Mouse (Mus musculus) MEL (cell line): ENCODE measurements around the gene Rnase9. TPM values are rescaled to one million over a fixed set of nuclear protein-coding genes. Genes with fewer than 3 reads are reported as not detected.

ENCODE experiments used
- DNase-seq: peaks from one replicate; pipeline ENCODE4 v3.0.0; 2011; ENCODE audit warnings: low read depth, low spot score
- H3K27ac ChIP-seq: 2 replicates; pipeline ENCODE4 v1.5.1; 2012; ENCODE audit warnings: low read depth, mild to moderate bottlenecking, control low read depth, low read length, moderate library complexity; ENCODE audit not compliant: control insufficient read depth
- H3K27me3 ChIP-seq, 2 experiments: fragments of 150-350 bp in 1 of 2; sonication (generic) in 1 of 2; 2 replicates each; pipeline ENCODE4 v1.6.1; 2012; ENCODE audit warnings: low read length in 2 of 2, mild to moderate bottlenecking in 2 of 2, improper control_type of control experiment in 1 of 2, moderate library complexity in 1 of 2; ENCODE audit not compliant: insufficient read depth in 2 of 2, control insufficient read depth in 1 of 2
- H3K36me3 ChIP-seq, 2 experiments: 2 replicates each; pipeline ENCODE4 v1.6.1; 2012 to 2014; ENCODE audit warnings: low read length in 2 of 2, improper control_type of control experiment in 1 of 2, inconsistent platforms in 1 of 2, mild to moderate bottlenecking in 1 of 2; ENCODE audit not compliant: insufficient read depth in 2 of 2, control insufficient read depth in 1 of 2
- H3K4me1 ChIP-seq, 2 experiments: fragments of 150-350 bp in 1 of 2; sonication (generic) in 1 of 2; 2 replicates each; pipeline ENCODE4 v1.6.1; 2012; ENCODE audit warnings: low read length in 2 of 2, improper control_type of control experiment in 1 of 2, mild to moderate bottlenecking in 1 of 2; ENCODE audit not compliant: insufficient read depth in 2 of 2, control insufficient read depth in 1 of 2
- H3K4me3 ChIP-seq, 2 experiments: fragments of 150-350 bp in 1 of 2; sonication (generic) in 1 of 2; 2 replicates each; pipeline ENCODE4 v1.5.1; 2012; ENCODE audit warnings: low read depth in 2 of 2, low read length in 2 of 2, mild to moderate bottlenecking in 2 of 2, moderate library complexity in 2 of 2, control low read depth in 1 of 2, improper control_type of control experiment in 1 of 2; ENCODE audit not compliant: control insufficient read depth in 1 of 2, insufficient read depth in 1 of 2
- H3K79me2 ChIP-seq: 2 replicates; pipeline ENCODE4 v1.6.1; 2012; ENCODE audit warnings: mild to moderate bottlenecking, low read length, moderate library complexity; ENCODE audit not compliant: control insufficient read depth, poor library complexity, insufficient read depth
- H3K9ac ChIP-seq: 2 replicates; pipeline ENCODE4 v1.6.1; 2012; ENCODE audit warnings: low read depth, mild to moderate bottlenecking, control low read depth, low read length, moderate library complexity; ENCODE audit not compliant: control insufficient read depth, poor library complexity, severe bottlenecking
- H3K9me3 ChIP-seq: fragments of 150-350 bp; sonication (generic); replicated peaks from 2 replicates; pipeline ENCODE4 v1.6.1; 2012; ENCODE audit warnings: mild to moderate bottlenecking, low read length, improper control_type of control experiment, moderate library complexity; ENCODE audit not compliant: insufficient read depth
- BHLHE40 ChIP-seq: IDR thresholded peaks from 2 replicates; pipeline ENCODE4 v1.6.1; 2012; ENCODE audit warnings: low read depth, mild to moderate bottlenecking, inconsistent platforms, low read length, improper control_type of control experiment, borderline replicate concordance
- CHD2 ChIP-seq: IDR thresholded peaks from 2 replicates; pipeline ENCODE4 v1.6.1; 2011; ENCODE audit warnings: low read length, improper control_type of control experiment
- EP300 ChIP-seq, 2 experiments: IDR thresholded peaks; 2 replicates each; pipeline ENCODE4 v1.6.1; 2011; ENCODE audit warnings: improper control_type of control experiment in 2 of 2, low read length in 2 of 2, low read depth in 1 of 2, mild to moderate bottlenecking in 1 of 2
- GABPA ChIP-seq: IDR thresholded peaks from 2 replicates; pipeline ENCODE4 v1.6.1; 2012; ENCODE audit warnings: low read depth, mild to moderate bottlenecking, inconsistent platforms, low read length, improper control_type of control experiment, moderate library complexity
- GATA1 ChIP-seq: IDR thresholded peaks from 2 replicates; pipeline ENCODE4 v1.6.1; 2011; ENCODE audit warnings: low read depth, low read length, improper control_type of control experiment
- JUND ChIP-seq: IDR thresholded peaks from 2 replicates; pipeline ENCODE4 v1.6.1; 2011; ENCODE audit warnings: low read depth, mild to moderate bottlenecking, improper control_type of control experiment, low read length
- KAT2A ChIP-seq: conservative IDR thresholded peaks from 2 replicates; pipeline ENCODE4 v1.6.1; 2012; ENCODE audit warnings: low read depth, low read length, improper control_type of control experiment, inconsistent platforms
- MAX ChIP-seq: IDR thresholded peaks from 2 replicates; pipeline ENCODE4 v1.6.1; 2011; ENCODE audit warnings: low read length, improper control_type of control experiment
- MAZ ChIP-seq: IDR thresholded peaks from 2 replicates; pipeline ENCODE4 v1.6.1; 2012; ENCODE audit warnings: low read depth, mild to moderate bottlenecking, inconsistent platforms, low read length, improper control_type of control experiment
- MEF2A ChIP-seq: IDR thresholded peaks from 2 replicates; pipeline ENCODE4 v1.6.1; 2014; ENCODE audit warnings: low read depth, mild to moderate bottlenecking, inconsistent platforms, low read length, improper control_type of control experiment; ENCODE audit not compliant: poor library complexity, insufficient replicate concordance, severe bottlenecking; ENCODE audit errors: extremely low read depth
- MYB ChIP-seq: IDR thresholded peaks from 2 replicates; pipeline ENCODE4 v1.6.1; 2011; ENCODE audit warnings: mild to moderate bottlenecking, low read depth, low read length, improper control_type of control experiment
- MYC ChIP-seq: IDR thresholded peaks from 2 replicates; pipeline ENCODE4 v1.6.1; 2011; ENCODE audit warnings: low read depth, mild to moderate bottlenecking, low read length, improper control_type of control experiment, moderate library complexity
- NRF1 ChIP-seq: IDR thresholded peaks from 2 replicates; pipeline ENCODE4 v1.6.1; 2014; ENCODE audit warnings: low read depth, mild to moderate bottlenecking, inconsistent platforms, low read length, improper control_type of control experiment, moderate library complexity; ENCODE audit not compliant: poor library complexity, insufficient read depth, severe bottlenecking
- POLR2A ChIP-seq, 2 experiments: IDR thresholded peaks; 2 replicates each; pipeline ENCODE4 v1.6.1; 2011 to 2012; ENCODE audit warnings: low read length in 2 of 2, mild to moderate bottlenecking in 2 of 2, control low read depth in 1 of 2, improper control_type of control experiment in 1 of 2, low read depth in 1 of 2, moderate library complexity in 1 of 2; ENCODE audit not compliant: control insufficient read depth in 1 of 2, insufficient read depth in 1 of 2, poor library complexity in 1 of 2
- POLR2AphosphoS2 ChIP-seq: IDR thresholded peaks from 2 replicates; pipeline ENCODE4 v1.6.1; 2011; ENCODE audit warnings: low read length, improper control_type of control experiment
- POLR2AphosphoS5 ChIP-seq: IDR thresholded peaks from 2 replicates; pipeline ENCODE4 v1.6.1; 2012; ENCODE audit warnings: low read depth, borderline replicate concordance, mild to moderate bottlenecking, inconsistent platforms, low read length, moderate library complexity, mixed read lengths
- RAD21 ChIP-seq: IDR thresholded peaks from 2 replicates; pipeline ENCODE4 v1.6.1; 2011; ENCODE audit warnings: mild to moderate bottlenecking, low read depth, low read length, improper control_type of control experiment
- SMC3 ChIP-seq: IDR thresholded peaks from 2 replicates; pipeline ENCODE4 v1.6.1; 2011; ENCODE audit warnings: low read depth, low read length, improper control_type of control experiment
- TCF12 ChIP-seq: IDR thresholded peaks from 2 replicates; pipeline ENCODE4 v1.6.1; 2014; ENCODE audit warnings: low read depth, mild to moderate bottlenecking, inconsistent platforms, low read length, improper control_type of control experiment, moderate library complexity
- USF1 ChIP-seq: IDR thresholded peaks from 2 replicates; pipeline ENCODE4 v1.6.1; 2014; ENCODE audit warnings: low read depth, mild to moderate bottlenecking, inconsistent platforms, low read length, improper control_type of control experiment, moderate library complexity
- ZKSCAN1 ChIP-seq: IDR thresholded peaks from 2 replicates; pipeline ENCODE4 v1.6.1; 2012; ENCODE audit warnings: low read depth, mild to moderate bottlenecking, inconsistent platforms, low read length, improper control_type of control experiment, moderate library complexity
- ZMIZ1 ChIP-seq: IDR thresholded peaks from 2 replicates; pipeline ENCODE4 v1.6.1; 2012; ENCODE audit warnings: low read depth, mild to moderate bottlenecking, inconsistent platforms, low read length, improper control_type of control experiment, moderate library complexity
- polyA plus RNA-seq, 2 experiments: library from polyadenylated mRNA; stranded (reverse) in 1 of 2; unstranded in 1 of 2; fragments of >175 nt in 1 of 2; fragments of >200 nt in 1 of 2; gene quantifications; 2 replicates each; pipeline versions ENCODE4 v1.2.1 to v1.2.4; 2012; ENCODE audit warnings: low replicate concordance in 2 of 2, low read depth in 1 of 2; ENCODE audit not compliant: insufficient read length in 2 of 2, insufficient read depth in 1 of 2, missing spikeins in 1 of 2
- total RNA-seq: library from RNA; depleted of rRNA; stranded (reverse); fragments of 300-350 nt; gene quantifications from 2 replicates; pipeline ENCODE4 v1.2.3, GENCODE M21; 2012

The Rnase9 gene
- total and polyA plus RNA-seq, 3 experiments: not detected

DNA sequence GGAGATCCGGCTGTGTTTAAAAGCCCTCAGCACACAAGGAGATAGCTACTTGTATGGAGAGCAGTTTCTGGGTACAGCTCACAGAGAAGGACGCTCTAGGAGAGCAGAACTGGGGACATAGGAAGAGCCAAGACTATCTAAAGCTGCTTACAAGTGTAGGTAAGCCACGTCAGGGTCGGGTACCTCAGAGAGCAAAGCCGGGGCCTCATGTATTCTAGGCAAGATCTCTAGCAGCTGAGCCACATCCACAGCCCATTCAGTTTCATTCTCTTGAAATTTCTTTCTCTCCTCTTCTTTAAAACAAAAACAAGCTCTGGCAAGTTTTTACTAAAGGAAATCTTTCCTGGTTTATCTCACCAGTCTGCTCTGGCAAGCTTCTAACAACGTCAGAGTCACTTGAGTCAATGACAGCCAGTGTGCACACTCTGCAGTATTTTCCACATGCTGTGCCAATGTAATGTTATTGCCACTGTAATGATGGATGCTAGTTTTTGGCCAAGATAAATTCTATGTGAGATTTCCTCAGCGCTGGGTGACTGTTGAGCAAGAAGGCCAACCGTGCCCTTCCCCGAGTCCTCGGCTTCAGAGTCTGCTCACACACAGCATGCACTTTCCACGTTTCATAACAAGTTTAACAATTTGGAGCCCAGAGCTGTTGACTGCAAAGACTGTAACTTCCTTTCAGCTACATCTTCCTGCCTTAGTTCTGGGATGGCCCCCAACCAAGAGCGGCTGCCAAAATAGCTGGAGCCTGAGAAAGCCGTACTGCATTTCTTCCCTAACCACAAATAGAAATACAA is 33.6 kb downstream of the Rnase9 start:
- Histone ChIP-seq H3K9ac (no peak overlapping the region), H3K27me3 (no peaks in the 10 kb centered on the region), H3K27ac (no peak overlapping the region), H3K4me3 (no peak overlapping the region), H3K79me2 (no peaks in the 10 kb centered on the region), H3K9me3 (no peaks in the 10 kb centered on the region), H3K36me3 (no peaks in the 10 kb centered on the region), H3K4me1 (no peaks in the 10 kb centered on the region)
- no peak for DNase-seq
- TF ChIP-seq CHD2: no peak

DNA sequence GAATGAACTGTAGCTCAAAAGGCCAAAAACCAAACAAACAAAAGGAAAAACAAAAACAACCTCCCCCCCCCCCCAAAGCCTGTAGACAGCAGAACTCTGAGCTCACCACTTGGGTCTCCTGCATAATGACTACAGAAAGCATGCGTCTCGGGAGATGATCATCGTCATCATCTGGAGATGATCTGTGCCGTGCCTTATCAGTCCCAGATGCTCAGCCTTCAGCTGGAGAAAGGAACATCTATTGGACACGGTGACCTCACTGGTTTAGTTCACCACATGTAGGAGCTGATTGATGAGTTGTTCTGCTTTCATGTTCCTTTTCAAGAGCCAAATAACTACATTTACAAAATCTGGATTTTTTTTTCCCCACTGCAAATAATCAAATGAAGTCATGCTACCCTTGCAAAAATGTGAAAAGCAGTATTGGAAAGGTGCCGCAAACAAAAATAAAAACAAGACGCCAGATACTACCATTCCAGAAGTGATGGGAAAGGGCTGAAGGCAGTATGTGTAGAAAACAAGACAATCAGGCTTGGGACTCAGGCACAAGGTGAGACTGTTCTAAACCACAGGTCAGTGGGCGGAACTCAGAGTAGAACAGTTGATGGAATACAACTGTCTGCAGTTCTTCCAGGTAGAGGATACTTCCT is 34.4 kb downstream of the Rnase9 start, which contains the start of gene Rnase10:
Gene Rnase10, plus strand, starts transcription at position 600 of the 650 bp plus-strand sequence.
- DNase-seq: no peak
- Histone ChIP-seq H3K27ac (no peak within 1 kb of the TSS), H3K9me3 (no peaks in the 10 kb centered on the region), H3K79me2 (no peaks in the 10 kb centered on the region), H3K36me3 (no peaks in the 10 kb centered on the region), H3K9ac (no peak within 1 kb of the TSS), H3K4me3 (no peak within 1 kb of the TSS), H3K27me3 (no peaks in the 10 kb centered on the region), H3K4me1 (no peaks in the 10 kb centered on the region)
- TF ChIP-seq POLR2AphosphoS2 (no peak), SMC3 (no peak), POLR2A (IDR thresholded peaks at IDR 0.05; ENCODE audit: control insufficient read depth in 1 of 2, insufficient read depth in 1 of 2, low read depth in 1 of 2, low read length in 2 of 2, poor library complexity in 1 of 2) (no peak), MAX (no peak)

DNA sequence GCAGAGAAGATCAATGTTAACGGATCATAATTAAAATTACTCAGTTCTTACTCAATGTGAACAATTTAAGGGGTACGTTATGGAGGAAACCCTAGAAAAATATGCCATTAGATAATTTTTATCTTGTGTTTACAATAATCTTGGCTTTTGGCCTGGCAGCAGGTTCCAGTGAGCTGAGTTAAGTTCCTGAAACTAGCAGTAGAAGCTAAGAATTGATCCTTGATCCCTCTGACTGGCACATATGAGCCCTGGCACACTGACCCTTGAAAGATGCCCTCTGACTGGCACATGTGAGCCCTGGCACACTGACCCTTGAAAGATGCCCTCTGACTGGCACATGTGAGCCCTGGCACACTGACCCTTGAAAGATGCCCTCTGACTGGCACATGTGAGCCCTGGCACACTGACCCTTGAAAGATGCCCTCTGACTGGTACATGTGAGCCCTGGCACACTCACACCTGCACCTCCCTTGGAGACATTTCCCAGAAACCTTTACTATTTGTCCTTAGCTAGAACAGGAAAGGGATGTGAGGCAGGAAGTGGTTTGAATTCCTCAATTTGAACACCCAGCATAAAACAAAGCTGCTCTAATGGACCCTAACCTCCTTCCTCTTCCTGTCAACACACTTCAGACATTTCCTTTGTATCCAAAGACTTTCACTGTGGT is 43.5 kb downstream of the Rnase9 start:
- Histone ChIP-seq H3K36me3 (no peaks in the 10 kb centered on the region; a peak in 1 of 4 replicates), H3K27me3 (0 out of 4 replicates have a peak, but pooled peaks cover 0 to 2% of the 10 kb centered on the region in 2 experiments), H3K4me3 (no peak overlapping the region), H3K27ac (no peak overlapping the region), H3K79me2 (no peaks in the 10 kb centered on the region), H3K4me1 (peaks cover 0 to 9% of the 10 kb centered on the region in 2 experiments; a peak in 2 of 4 replicates), H3K9me3 (no peaks in the 10 kb centered on the region), H3K9ac (no peak overlapping the region)
- peak; percentile 18 for DNase-seq
- no peak for TF ChIP-seq CHD2
- TF ChIP-seq POLR2AphosphoS5: no peak
- peak; percentile 31; the same call in 1 of the 2 replicates for TF ChIP-seq TCF12
- TF ChIP-seq NRF1: no peak
- TF ChIP-seq MYB: no peak
- no peak for TF ChIP-seq POLR2A (IDR thresholded peaks at IDR 0.05; ENCODE audit: control insufficient read depth in 1 of 2, insufficient read depth in 1 of 2, low read depth in 1 of 2, low read length in 2 of 2, poor library complexity in 1 of 2)
- no peak for TF ChIP-seq MYC
- no peak for TF ChIP-seq ZKSCAN1
- TF ChIP-seq BHLHE40: no peak
- TF ChIP-seq POLR2AphosphoS2: no peak
- TF ChIP-seq MEF2A: no peak
- peak; percentile 16 to 42; a peak in 2 of 4 replicates for TF ChIP-seq EP300 (IDR thresholded peaks at IDR 0.05; ENCODE audit: low read depth in 1 of 2, low read length in 2 of 2)
- TF ChIP-seq JUND: no peak
- TF ChIP-seq MAZ: no peak
- no peak for TF ChIP-seq USF1
- TF ChIP-seq ZMIZ1: no peak
- peak; percentile 41; the same call in 1 of the 2 replicates for TF ChIP-seq GATA1
- TF ChIP-seq RAD21: no peak
- TF ChIP-seq GABPA: no peak
- TF ChIP-seq KAT2A: no peak
